Mouse (Mus musculus) midbrain, embryonic 16.5 days (tissue): ENCODE measurements around the gene Tpk1. TPM values are rescaled to one million over a fixed set of nuclear protein-coding genes. Genes with fewer than 3 reads are reported as not detected.
A peak's percentile ranks its signal among the peaks of the same experiment; 100 is the strongest.

Experiments used
- ATAC-seq: fragments of 200-750 bp; cut with Nextera tagmentation; 2 replicates; pipeline ENCODE4 v1.8.0; 2017; ENCODE audit warnings: moderate TSS enrichment
- H3K27ac ChIP-seq: fragments of 300-500 bp; sonication (generic); 2 replicates; pipeline ENCODE4 v1.5.1; 2014; ENCODE audit warnings: mild to moderate bottlenecking, low read length, mixed read lengths
- H3K27me3 ChIP-seq: fragments of 300-500 bp; sonication (generic); 2 replicates; pipeline ENCODE4 v1.6.1; 2014; ENCODE audit warnings: low read depth, low read length, mixed read lengths; ENCODE audit not compliant: control insufficient read depth, insufficient read depth
- H3K36me3 ChIP-seq: fragments of 300-500 bp; sonication (generic); 2 replicates; pipeline ENCODE4 v1.6.1; 2014; ENCODE audit warnings: mild to moderate bottlenecking, low read length, moderate library complexity, mixed read lengths; ENCODE audit not compliant: control insufficient read depth, insufficient read depth
- H3K4me1 ChIP-seq: fragments of 300-500 bp; sonication (generic); 2 replicates; pipeline ENCODE4 v1.6.1; 2014; ENCODE audit warnings: mild to moderate bottlenecking, low read length, mixed read lengths; ENCODE audit not compliant: control insufficient read depth, insufficient read depth
- H3K4me2 ChIP-seq: fragments of 300-500 bp; sonication (generic); 2 replicates; pipeline ENCODE4 v1.6.1; 2014; ENCODE audit warnings: mild to moderate bottlenecking, low read length, mixed read lengths
- H3K4me3 ChIP-seq: fragments of 300-500 bp; sonication (generic); 2 replicates; pipeline ENCODE4 v1.5.1; 2014; ENCODE audit warnings: low read depth, mild to moderate bottlenecking, low read length, moderate library complexity, mixed read lengths
- H3K9ac ChIP-seq: fragments of 300-500 bp; sonication (generic); 2 replicates; pipeline ENCODE4 v1.6.1; 2014; ENCODE audit warnings: low read depth, low read length, mixed read lengths
- H3K9me3 ChIP-seq: fragments of 300-500 bp; sonication (generic); replicated peaks from 2 replicates; pipeline ENCODE4 v1.6.1; 2014; ENCODE audit warnings: mild to moderate bottlenecking, low read length, mixed read lengths; ENCODE audit not compliant: control insufficient read depth, poor library complexity, severe bottlenecking
- WGBS: fragments of 180-500 bp; shearing (Covaris S2); extraction: QIAGEN DNeasy Blood & Tissue Kit; methylation state at CpG from one replicate; pipeline ENCODE4 v1.1.7; 2014; 5-methylcytosine and 5-hydroxymethylcytosine counted together
- polyA plus RNA-seq: library from polyadenylated mRNA; unstranded; fragments of >200 nt; fragmentation: Nextera tagmentation; extraction: Ambion mirVana; gene quantifications from 2 replicates; pipeline ENCODE4 v1.2.1, GENCODE M21; 2015

Tpk1 gene
- polyA plus RNA-seq, 1 experiment from 2014 or later, result 6.1 TPM

GRCm38 (mm10) chr6:43353446-43353845, 312.6 kb downstream of the Tpk1 start:
- no peak overlapping the region for H3K9ac ChIP-seq
- no peaks in the 10 kb centered on the region for H3K27me3 ChIP-seq
- H3K27ac ChIP-seq, result no peak overlapping the region
- H3K4me1 ChIP-seq, result no peaks in the 10 kb centered on the region
- H3K9me3 ChIP-seq, result no peaks in the 10 kb centered on the region
- H3K4me2 ChIP-seq, result no peak overlapping the region
- no peak overlapping the region for H3K4me3 ChIP-seq
- H3K36me3 ChIP-seq, result no peaks in the 10 kb centered on the region
- no peak for ATAC-seq
- WGBS, result 94% methylated on average over 4 of the region's 4 CpGs

- Histone ChIP-seq H3K4me2 (no peak overlapping the region), H3K27ac (no peak overlapping the region), H3K4me3 (no peak overlapping the region), H3K9me3 (no peaks in the 10 kb centered on the region), H3K4me1 (no peaks in the 10 kb centered on the region), H3K9ac (no peak overlapping the region), H3K27me3 (no peaks in the 10 kb centered on the region), H3K36me3 (no peaks in the 10 kb centered on the region)
- WGBS, result 68% methylated on average over 4 of the region's 4 CpGs
- ATAC-seq, result no peak
Observed at GRCm38 (mm10) chr6:43349083-43349482, 317.0 kb downstream of the Tpk1 start.

DNA sequence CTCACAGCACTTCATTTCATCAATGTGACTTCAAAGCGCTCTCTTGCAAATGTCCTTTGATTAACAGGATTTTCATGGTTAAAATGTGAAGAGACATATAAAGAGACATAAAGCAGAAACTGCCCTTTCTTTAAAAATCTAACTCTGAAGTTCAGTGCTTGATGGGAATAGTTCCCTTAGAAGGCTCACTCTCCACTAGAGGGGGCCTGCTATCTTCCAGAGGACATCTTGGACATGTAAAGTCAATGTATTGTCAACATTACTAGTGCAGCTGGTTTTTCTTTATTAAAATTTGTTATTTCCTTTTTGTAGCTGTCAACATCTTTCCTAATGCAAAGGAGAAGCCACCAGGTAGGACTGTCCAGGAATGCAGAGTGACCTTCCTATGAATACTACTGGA, 318.4 kb downstream of the Tpk1 start:
- H3K36me3 ChIP-seq, result no peaks in the 10 kb centered on the region
- 94% methylated on average over 1 of the region's 1 CpGs for WGBS
- H3K9me3 ChIP-seq, result no peaks in the 10 kb centered on the region
- H3K4me2 ChIP-seq, result no peak overlapping the region
- H3K27ac ChIP-seq, result no peak overlapping the region
- no peaks in the 10 kb centered on the region for H3K4me1 ChIP-seq
- no peak overlapping the region for H3K4me3 ChIP-seq
- no peak for ATAC-seq
- H3K27me3 ChIP-seq, result no peaks in the 10 kb centered on the region
- no peak overlapping the region for H3K9ac ChIP-seq

GRCm38 (mm10) chr6:43343006-43343405, 323.1 kb downstream of the Tpk1 start:
- H3K9me3 ChIP-seq, result no peaks in the 10 kb centered on the region
- no peak for ATAC-seq

DNA sequence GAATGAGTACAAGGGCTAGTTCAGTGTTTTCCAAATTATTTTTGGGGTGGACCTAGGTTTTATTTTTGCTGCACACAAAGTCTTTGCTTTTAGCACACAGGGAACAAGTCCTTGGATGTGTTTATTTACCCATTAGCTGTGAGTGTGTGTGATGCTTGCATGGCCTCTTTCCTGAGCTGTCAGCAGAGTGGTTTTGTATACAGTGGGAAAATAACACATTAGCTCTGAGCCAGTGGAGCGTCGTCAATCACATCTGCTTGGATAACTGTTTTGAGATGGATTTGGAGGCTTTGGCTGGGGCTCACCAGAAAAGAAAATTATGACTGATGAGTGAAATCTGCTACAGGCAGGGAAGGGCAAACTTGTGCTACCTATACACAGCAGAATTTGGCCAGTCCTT, 323.7 kb downstream of the Tpk1 start:
- H3K4me1 ChIP-seq, result no peaks in the 10 kb centered on the region
- no peaks in the 10 kb centered on the region for H3K36me3 ChIP-seq
- ATAC-seq, result no peak
- H3K9ac ChIP-seq, result no peak overlapping the region
- H3K9me3 ChIP-seq, result no peaks in the 10 kb centered on the region
- WGBS, result 67% methylated on average over 2 of the region's 2 CpGs
- no peaks in the 10 kb centered on the region for H3K27me3 ChIP-seq
- no peak overlapping the region for H3K4me3 ChIP-seq
- no peak overlapping the region for H3K27ac ChIP-seq
- no peak overlapping the region for H3K4me2 ChIP-seq

More at GRCm38 (mm10) chr6:43343006-43343405, 323.1 kb downstream of the Tpk1 start:
- Histone ChIP-seq H3K4me2 (no peak overlapping the region), H3K4me1 (no peaks in the 10 kb centered on the region), H3K27me3 (no peaks in the 10 kb centered on the region), H3K4me3 (no peak overlapping the region), H3K27ac (no peak overlapping the region), H3K9ac (no peak overlapping the region), H3K36me3 (no peaks in the 10 kb centered on the region)
- 89% methylated on average over 1 of the region's 1 CpGs for WGBS

GRCm38 (mm10) chr6:43338804-43339203, 327.3 kb downstream of the Tpk1 start:
- WGBS, result 82% methylated on average over 2 of the region's 2 CpGs
- Histone ChIP-seq H3K9me3 (no peaks in the 10 kb centered on the region), H3K4me1 (no peaks in the 10 kb centered on the region), H3K27ac (no peak overlapping the region), H3K36me3 (no peaks in the 10 kb centered on the region), H3K4me2 (no peak overlapping the region), H3K4me3 (no peak overlapping the region), H3K9ac (no peak overlapping the region), H3K27me3 (no peaks in the 10 kb centered on the region)
- no peak for ATAC-seq

DNA sequence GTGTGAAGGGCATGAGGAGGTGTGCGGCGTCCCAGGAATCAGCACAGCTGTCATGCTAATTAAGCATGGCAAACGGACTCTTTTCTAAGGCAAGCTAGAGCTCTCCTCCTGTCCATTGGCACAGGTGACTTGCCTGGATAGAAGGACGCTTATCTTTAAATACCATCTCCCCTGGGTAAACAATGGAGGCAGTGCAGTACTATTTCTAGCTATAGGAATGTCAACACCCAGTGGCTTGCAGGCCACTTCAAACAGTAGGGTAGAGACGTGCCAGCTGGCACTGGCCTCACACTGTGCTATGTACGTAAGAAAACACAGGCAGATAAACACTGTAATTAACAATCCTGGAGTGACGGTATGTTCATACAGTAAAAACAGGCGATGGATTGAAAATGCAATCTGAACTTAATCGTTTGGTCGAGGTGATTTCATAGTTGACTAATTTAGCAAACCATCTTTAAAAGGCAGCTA, 328.6 kb downstream of the Tpk1 start:
- ATAC-seq, result peak; percentile 64
- Histone ChIP-seq H3K27ac (no peak overlapping the region), H3K4me3 (no peak overlapping the region), H3K4me2 (no peak overlapping the region), H3K4me1 (no peaks in the 10 kb centered on the region), H3K9me3 (no peaks in the 10 kb centered on the region), H3K9ac (no peak overlapping the region), H3K36me3 (no peaks in the 10 kb centered on the region), H3K27me3 (no peaks in the 10 kb centered on the region)
- 41% methylated on average over 10 of the region's 10 CpGs for WGBS

DNA sequence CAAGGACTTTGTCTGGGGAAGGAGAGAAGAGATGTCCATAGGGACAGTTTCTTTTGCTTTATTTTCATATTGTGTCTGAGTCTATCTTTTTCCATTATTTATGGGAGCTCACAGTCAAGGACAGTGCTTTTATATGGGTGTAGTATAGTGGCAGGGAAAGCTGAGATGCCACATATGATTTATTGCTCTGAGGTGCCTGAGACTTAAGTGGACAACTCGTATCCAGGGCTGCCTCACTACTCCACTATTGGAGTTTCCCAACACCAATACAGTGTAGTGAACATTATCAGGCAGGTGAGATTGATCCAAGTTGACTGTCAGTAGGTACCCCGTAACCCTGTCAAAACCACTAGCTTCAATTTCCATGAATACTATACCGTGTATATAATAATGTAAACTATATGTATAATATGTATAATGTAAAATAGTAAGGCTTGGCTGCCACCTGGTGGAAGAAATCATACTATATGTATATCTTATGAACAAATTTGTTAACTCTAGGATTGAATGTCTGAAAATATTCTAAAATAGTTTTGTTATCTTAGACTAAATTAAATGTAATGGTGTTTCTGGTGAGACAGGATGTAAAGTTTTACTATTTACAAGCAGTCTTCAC, 330.4 kb downstream of the Tpk1 start:
- 87% methylated on average over 3 of the region's 3 CpGs for WGBS
- ATAC-seq, result no peak; the same call in 1 of the 2 replicates

DNA sequence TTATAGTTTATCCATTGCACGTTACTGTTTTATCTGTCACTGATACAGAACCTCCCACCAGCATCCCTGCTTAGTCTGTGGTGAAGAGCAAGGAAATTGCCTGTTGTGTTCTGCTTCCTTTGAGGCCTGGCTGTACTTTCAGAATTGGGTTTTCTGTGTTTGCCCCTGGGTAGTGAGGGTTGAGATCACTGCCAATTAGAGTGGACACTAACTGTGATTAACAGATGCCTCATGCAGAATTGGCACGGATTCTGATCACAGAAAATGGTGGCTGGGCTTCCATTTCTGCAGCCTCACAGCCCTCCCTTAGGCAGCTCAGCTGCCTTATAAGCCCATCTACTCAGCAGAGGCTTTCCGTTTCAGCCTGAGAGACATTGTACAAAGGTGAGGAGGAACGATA, 332.6 kb downstream of the Tpk1 start:
- no peaks in the 10 kb centered on the region for H3K27me3 ChIP-seq
- no peak overlapping the region for H3K27ac ChIP-seq
- no peaks in the 10 kb centered on the region for H3K4me1 ChIP-seq
- no peaks in the 10 kb centered on the region for H3K36me3 ChIP-seq
- no peak overlapping the region for H3K9ac ChIP-seq
- H3K4me3 ChIP-seq, result no peak overlapping the region
- no peak overlapping the region for H3K4me2 ChIP-seq
- no peaks in the 10 kb centered on the region for H3K9me3 ChIP-seq
- WGBS, result 47% methylated on average over 4 of the region's 4 CpGs
- peak; percentile 52; the same call in 1 of the 2 replicates for ATAC-seq

More for the DNA sequence above, 330.4 kb downstream of the Tpk1 start:
- no peak overlapping the region for H3K27ac ChIP-seq
- no peak overlapping the region for H3K4me3 ChIP-seq
- H3K4me1 ChIP-seq, result no peaks in the 10 kb centered on the region
- H3K36me3 ChIP-seq, result no peaks in the 10 kb centered on the region
- no peak overlapping the region for H3K4me2 ChIP-seq
- no peak overlapping the region for H3K9ac ChIP-seq
- no peaks in the 10 kb centered on the region for H3K9me3 ChIP-seq
- no peaks in the 10 kb centered on the region for H3K27me3 ChIP-seq
